Mouse (Mus musculus) subcutaneous adipose tissue, adult 2 months (tissue): Measurements from ENCODE around the gene Shcbp1l. TPM values are rescaled to one million over a fixed set of nuclear protein-coding genes. Genes with fewer than 3 reads are reported as not detected.

Experiments
- polyA plus RNA-seq: library from polyadenylated mRNA; depleted of rRNA; stranded (reverse); fragments of >200 nt; gene quantifications from 2 replicates; pipeline ENCODE4 v1.2.3, GENCODE M21; 2012; ENCODE audit warnings: low replicate concordance; rRNA removed

Gene Shcbp1l
- 0.13 TPM in 1 of 2 replicates, not detected in the other for polyA plus RNA-seq

GRCm38 (mm10) chr1:153424770-153425584 lies at the start of gene Shcbp1l:
Gene Shcbp1l (plus strand): TSS chr1:153425162.

GRCm38 (mm10) chr1:153487500-153487879 lies 62.5 kb downstream of the Shcbp1l start, which contains the start of gene Dhx9:
Gene Dhx9 (minus strand): TSS chr1:153487660.

Other genes starting within 250 kb of the Shcbp1l start
- gene Lamc2, start 238.7 kb upstream of the Shcbp1l start, polyA plus RNA-seq: 2.8 and 18.6 TPM in 2 replicates
- 208 and 227 TPM in 2 replicates for gene Lamc1, start 92.4 kb upstream of the Shcbp1l start, polyA plus RNA-seq
- gene Dhx9, start 62.5 kb downstream of the Shcbp1l start, polyA plus RNA-seq: 13.6 and 24.8 TPM in 2 replicates
- gene Npl, start 124.9 kb downstream of the Shcbp1l start, polyA plus RNA-seq: 2.2 and 9.3 TPM in 2 replicates
- 0.01 and 0.03 TPM in 2 replicates for gene Rgs8, start 227.9 kb downstream of the Shcbp1l start, polyA plus RNA-seq